Mouse (Mus musculus) hindbrain, embryonic 15.5 days (tissue): ENCODE results near the gene Cct5. TPM values are rescaled to one million over a fixed set of nuclear protein-coding genes. Genes with fewer than 3 reads are reported as not detected.

ENCODE experiments used
- ATAC-seq: fragments of 200-750 bp; cut with Nextera tagmentation; 2 replicates; pipeline ENCODE4 v1.8.0; 2017; ENCODE audit warnings: low read depth, moderate number of reproducible peaks, moderate TSS enrichment; ENCODE audit not compliant: low FRiP score
- H3K27ac ChIP-seq: fragments of 300-500 bp; sonication (generic); replicated peaks from 2 replicates; pipeline ENCODE4 v1.5.1; 2015; ENCODE audit warnings: mild to moderate bottlenecking, inconsistent platforms
- H3K27me3 ChIP-seq: fragments of 300-500 bp; sonication (generic); 2 replicates; pipeline ENCODE4 v1.6.1; 2015; ENCODE audit warnings: control low read depth, inconsistent platforms
- H3K36me3 ChIP-seq: fragments of 300-500 bp; sonication (generic); 2 replicates; pipeline ENCODE4 v1.6.1; 2015; ENCODE audit warnings: control low read depth, inconsistent platforms
- H3K4me1 ChIP-seq: fragments of 300-500 bp; sonication (generic); replicated peaks from 2 replicates; pipeline ENCODE4 v1.6.1; 2015; ENCODE audit warnings: control low read depth, inconsistent platforms
- H3K4me2 ChIP-seq: fragments of 300-500 bp; sonication (generic); 2 replicates; pipeline ENCODE4 v1.6.1; 2015; ENCODE audit warnings: moderate library complexity, mild to moderate bottlenecking, inconsistent platforms
- H3K4me3 ChIP-seq: fragments of 300-500 bp; sonication (generic); 2 replicates; pipeline ENCODE4 v1.5.1; 2015; ENCODE audit warnings: mild to moderate bottlenecking, inconsistent platforms
- H3K9ac ChIP-seq: fragments of 300-500 bp; sonication (generic); 2 replicates; pipeline ENCODE4 v1.6.1; 2015; ENCODE audit warnings: inconsistent platforms
- H3K9me3 ChIP-seq: fragments of 300-500 bp; sonication (generic); 2 replicates; pipeline ENCODE4 v1.6.1; 2016; ENCODE audit warnings: control low read depth, inconsistent platforms
- WGBS: fragments of 180-500 bp; shearing (Covaris S2); methylation state at CpG from one replicate; pipeline ENCODE4 v1.1.7; 2015; 5-methylcytosine and 5-hydroxymethylcytosine counted together
- polyA plus RNA-seq: library from polyadenylated mRNA; unstranded; fragments of >200 nt; fragmentation: Nextera tagmentation; extraction: Ambion mirVana; gene quantifications from 2 replicates; pipeline ENCODE4 v1.2.1, GENCODE M21; 2015

Cct5 gene
- polyA plus RNA-seq, 1 experiment from 2014 or later: 473 TPM

DNA sequence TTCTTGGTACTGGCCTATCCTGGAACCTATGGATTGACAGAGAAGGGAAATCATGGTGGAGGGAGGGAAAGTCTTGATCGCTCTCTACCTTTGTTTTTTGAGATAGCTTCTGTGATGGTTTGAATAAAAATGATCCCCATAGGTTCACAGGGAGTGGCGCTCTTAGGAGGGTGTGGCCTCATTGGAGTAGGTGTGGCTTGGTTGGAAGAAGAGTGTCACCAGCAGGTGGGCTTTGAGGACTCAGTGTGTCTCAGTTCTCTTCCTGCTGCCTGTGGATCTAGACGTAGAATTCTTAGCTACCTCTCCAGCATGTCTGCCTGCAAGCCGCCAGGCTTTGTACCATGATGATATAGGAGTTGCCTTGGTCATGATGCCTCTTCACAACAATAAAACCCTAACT, 39.6 kb downstream of the Cct5 start:
- H3K27ac ChIP-seq: no peak overlapping the region
- H3K27me3 ChIP-seq: no peaks in the 10 kb centered on the region
- no peaks in the 10 kb centered on the region for H3K9me3 ChIP-seq
- ATAC-seq: no peak
- H3K4me1 ChIP-seq: no peaks in the 10 kb centered on the region
- H3K4me3 ChIP-seq: no peak overlapping the region
- H3K36me3 ChIP-seq: no peaks in the 10 kb centered on the region
- no peak overlapping the region for H3K9ac ChIP-seq
- 91% methylated on average over 4 of the region's 4 CpGs for WGBS
- H3K4me2 ChIP-seq: no peak overlapping the region

DNA sequence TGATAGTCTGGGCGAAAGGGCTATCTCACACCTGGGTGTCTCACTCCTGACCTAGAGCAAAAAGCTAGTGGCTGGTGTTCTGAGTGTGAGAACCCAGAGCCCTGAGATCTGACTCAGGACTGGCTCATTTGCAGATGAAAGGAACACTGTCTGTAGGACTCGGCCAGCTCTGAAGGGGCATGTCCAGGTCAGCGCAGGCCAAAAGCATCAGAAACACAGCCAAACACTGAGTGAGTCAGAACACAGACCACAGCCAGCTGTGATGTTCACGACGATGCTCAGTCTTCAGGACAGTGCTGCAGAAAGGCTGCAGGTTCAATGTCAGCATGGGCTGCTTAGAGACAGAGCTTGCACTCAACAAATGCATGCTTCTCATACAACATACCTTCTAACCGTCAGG, 40.2 kb downstream of the Cct5 start:
- no peak overlapping the region for H3K27ac ChIP-seq
- no peaks in the 10 kb centered on the region for H3K36me3 ChIP-seq
- no peaks in the 10 kb centered on the region for H3K9me3 ChIP-seq
- H3K4me2 ChIP-seq: no peak overlapping the region
- no peak overlapping the region for H3K4me3 ChIP-seq
- no peak for ATAC-seq
- H3K4me1 ChIP-seq: no peaks in the 10 kb centered on the region
- no peak overlapping the region for H3K9ac ChIP-seq
- 59% methylated on average over 6 of the region's 6 CpGs for WGBS
- no peaks in the 10 kb centered on the region for H3K27me3 ChIP-seq

DNA sequence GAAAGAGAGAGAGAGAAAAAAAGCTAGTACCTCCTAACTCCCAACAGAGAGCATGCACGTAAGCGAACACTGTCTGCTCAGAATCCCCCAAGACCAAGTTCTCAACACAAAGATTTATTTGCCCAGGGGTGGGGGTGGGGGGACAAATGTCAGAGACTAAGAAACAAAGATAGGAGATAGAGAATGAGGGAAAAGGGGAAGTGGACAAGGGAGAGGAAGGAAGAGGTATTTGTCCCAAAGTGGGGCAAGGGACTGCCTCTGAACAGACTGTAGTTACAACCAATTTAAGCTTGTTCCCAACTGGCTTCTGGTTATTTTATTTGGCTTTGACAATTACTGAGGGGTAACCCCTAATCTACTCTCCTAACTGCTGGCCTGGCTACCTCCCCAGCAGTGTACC, 46.7 kb downstream of the Cct5 start:
- H3K4me1 ChIP-seq: no peaks in the 10 kb centered on the region
- no peaks in the 10 kb centered on the region for H3K36me3 ChIP-seq
- no peaks in the 10 kb centered on the region for H3K9me3 ChIP-seq
- H3K27me3 ChIP-seq: no peaks in the 10 kb centered on the region
- H3K4me3 ChIP-seq: no peak overlapping the region
- ATAC-seq: no peak
- no peak overlapping the region for H3K9ac ChIP-seq
- no peak overlapping the region for H3K4me2 ChIP-seq
- WGBS: 81% methylated on average over 2 of the region's 2 CpGs
- H3K27ac ChIP-seq: no peak overlapping the region

DNA sequence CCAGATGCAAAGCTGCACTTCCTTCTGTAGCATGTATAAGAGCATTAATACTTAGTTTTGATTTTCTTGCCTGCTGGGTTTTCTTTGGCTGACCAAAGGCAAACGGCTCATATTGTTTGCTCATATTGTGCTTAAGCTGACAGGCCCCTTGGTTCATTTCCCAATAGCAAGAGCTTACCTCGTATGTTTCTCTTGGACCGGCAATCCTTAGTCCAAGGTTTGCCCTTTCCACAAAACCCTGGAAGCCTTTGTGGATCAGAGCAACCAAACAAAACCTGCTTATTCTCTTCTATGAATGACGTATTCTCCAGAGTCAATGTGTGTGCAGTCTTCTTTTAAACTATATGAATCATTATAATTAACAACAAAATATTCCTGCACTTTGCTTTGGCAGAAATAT, 51.2 kb downstream of the Cct5 start:
- H3K9ac ChIP-seq: no peak overlapping the region
- no peaks in the 10 kb centered on the region for H3K9me3 ChIP-seq
- H3K4me1 ChIP-seq: no peaks in the 10 kb centered on the region
- no peaks in the 10 kb centered on the region for H3K36me3 ChIP-seq
- H3K27ac ChIP-seq: no peak overlapping the region
- ATAC-seq: no peak
- 78% methylated on average over 4 of the region's 4 CpGs for WGBS
- no peak overlapping the region for H3K4me3 ChIP-seq
- H3K4me2 ChIP-seq: no peak overlapping the region
- no peaks in the 10 kb centered on the region for H3K27me3 ChIP-seq

DNA sequence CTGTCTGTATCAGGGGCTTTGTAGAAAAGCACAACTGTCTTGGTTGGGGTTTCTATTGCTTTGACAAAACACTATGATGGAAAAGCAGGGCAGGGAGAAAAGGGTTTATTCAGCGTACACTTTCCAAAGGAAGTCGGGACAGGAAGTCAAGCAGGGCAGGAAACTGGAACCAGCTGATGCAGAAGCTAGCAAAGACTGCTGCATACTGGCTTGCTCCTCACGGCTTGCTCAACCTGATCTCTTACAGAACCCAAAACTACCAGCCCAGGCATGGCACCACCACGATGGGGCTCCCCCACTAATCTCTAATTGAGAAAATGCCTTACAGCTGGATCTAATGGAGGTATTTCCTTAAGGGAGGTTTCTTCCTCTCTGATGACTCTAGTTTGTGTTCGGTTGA, 54.2 kb downstream of the Cct5 start:
- Histone ChIP-seq H3K4me1 (peaks cover 4% of the 10 kb centered on the region), H3K4me3 (no peak overlapping the region), H3K9me3 (no peaks in the 10 kb centered on the region), H3K27ac (no peak overlapping the region), H3K27me3 (no peaks in the 10 kb centered on the region), H3K4me2 (no peak overlapping the region), H3K36me3 (no peaks in the 10 kb centered on the region), H3K9ac (no peak overlapping the region)
- ATAC-seq: no peak
- 87% methylated on average over 5 of the region's 5 CpGs for WGBS

DNA sequence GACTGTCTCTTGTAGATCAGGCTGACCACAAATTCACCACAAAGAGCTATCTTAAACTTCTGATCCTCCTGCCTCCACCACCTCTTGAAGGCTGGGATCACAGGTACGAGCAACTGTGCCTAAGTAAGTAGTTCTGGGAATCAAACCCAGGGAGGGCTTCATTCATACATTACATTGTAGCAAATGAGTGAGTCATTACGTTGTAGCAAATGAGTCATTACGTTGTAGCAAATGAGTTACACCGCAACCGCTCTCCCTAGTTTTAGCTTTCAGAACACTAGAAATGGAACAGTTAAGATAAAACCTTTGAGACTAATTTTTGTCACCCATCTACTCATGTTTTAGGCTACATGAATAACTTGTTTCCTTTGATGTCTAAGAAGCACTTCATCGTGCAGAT, 55.3 kb downstream of the Cct5 start:
- H3K9ac ChIP-seq: no peak overlapping the region
- H3K4me1 ChIP-seq: peaks cover 13% of the 10 kb centered on the region
- no peaks in the 10 kb centered on the region for H3K9me3 ChIP-seq
- no peak for ATAC-seq
- H3K27ac ChIP-seq: no peak overlapping the region
- H3K4me2 ChIP-seq: no peak overlapping the region
- no peaks in the 10 kb centered on the region for H3K27me3 ChIP-seq
- WGBS: 80% methylated on average over 6 of the region's 6 CpGs
- no peaks in the 10 kb centered on the region for H3K36me3 ChIP-seq
- H3K4me3 ChIP-seq: no peak overlapping the region

DNA sequence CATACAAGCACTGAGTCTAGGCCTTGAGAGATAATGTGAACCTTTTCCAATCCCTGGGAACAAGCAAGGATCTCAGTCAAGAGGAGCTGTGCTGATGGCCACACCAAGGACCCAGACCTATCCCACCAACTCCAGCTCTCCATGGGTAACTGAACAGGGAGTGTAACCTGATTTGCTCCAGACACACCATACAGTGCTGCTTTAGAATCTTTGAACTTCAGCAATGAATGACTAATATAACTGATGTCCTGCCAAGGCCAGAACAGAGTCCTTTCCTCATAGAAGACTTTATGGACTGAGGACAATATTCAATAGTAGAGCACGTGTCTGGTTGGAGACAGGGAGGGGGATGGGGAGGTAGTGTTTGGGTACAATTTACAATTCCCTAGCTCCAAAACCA, 56.5 kb downstream of the Cct5 start:
- H3K9ac ChIP-seq: no peak overlapping the region
- H3K9me3 ChIP-seq: no peaks in the 10 kb centered on the region
- H3K4me2 ChIP-seq: no peak overlapping the region
- no peak overlapping the region for H3K27ac ChIP-seq
- no peaks in the 10 kb centered on the region for H3K27me3 ChIP-seq
- WGBS: 63% methylated on average over 1 of the region's 1 CpGs
- H3K36me3 ChIP-seq: no peaks in the 10 kb centered on the region
- no peak overlapping the region for H3K4me3 ChIP-seq
- peaks cover 13% of the 10 kb centered on the region for H3K4me1 ChIP-seq
- no peak for ATAC-seq

DNA sequence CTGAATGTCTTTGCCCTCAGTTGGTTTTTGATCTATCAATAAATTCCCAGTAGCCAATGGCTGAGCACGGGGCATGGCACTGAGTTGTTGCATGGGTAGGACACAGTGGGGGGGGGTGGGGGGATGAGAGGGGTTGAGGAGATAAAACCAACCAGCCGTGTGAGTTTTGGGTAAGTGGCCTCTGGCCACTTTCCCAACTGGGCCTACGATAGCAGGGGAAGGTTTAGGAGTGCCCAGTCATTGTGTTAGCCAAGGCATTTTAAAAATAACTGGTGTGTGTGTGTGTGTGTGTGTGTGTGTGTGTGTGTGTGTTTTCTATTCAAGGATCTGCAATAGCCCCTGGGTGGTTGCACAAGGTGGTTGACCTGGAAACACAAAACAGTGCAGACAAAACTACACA, 58.4 kb downstream of the Cct5 start:
- ATAC-seq: no peak
- WGBS: 14% methylated on average over 3 of the region's 3 CpGs
- H3K9me3 ChIP-seq: no peaks in the 10 kb centered on the region
- no peak overlapping the region for H3K27ac ChIP-seq
- H3K4me1 ChIP-seq: peaks cover 13% of the 10 kb centered on the region
- H3K4me3 ChIP-seq: no peak overlapping the region
- H3K36me3 ChIP-seq: no peaks in the 10 kb centered on the region
- no peak overlapping the region for H3K9ac ChIP-seq
- no peaks in the 10 kb centered on the region for H3K27me3 ChIP-seq
- H3K4me2 ChIP-seq: no peak overlapping the region

DNA sequence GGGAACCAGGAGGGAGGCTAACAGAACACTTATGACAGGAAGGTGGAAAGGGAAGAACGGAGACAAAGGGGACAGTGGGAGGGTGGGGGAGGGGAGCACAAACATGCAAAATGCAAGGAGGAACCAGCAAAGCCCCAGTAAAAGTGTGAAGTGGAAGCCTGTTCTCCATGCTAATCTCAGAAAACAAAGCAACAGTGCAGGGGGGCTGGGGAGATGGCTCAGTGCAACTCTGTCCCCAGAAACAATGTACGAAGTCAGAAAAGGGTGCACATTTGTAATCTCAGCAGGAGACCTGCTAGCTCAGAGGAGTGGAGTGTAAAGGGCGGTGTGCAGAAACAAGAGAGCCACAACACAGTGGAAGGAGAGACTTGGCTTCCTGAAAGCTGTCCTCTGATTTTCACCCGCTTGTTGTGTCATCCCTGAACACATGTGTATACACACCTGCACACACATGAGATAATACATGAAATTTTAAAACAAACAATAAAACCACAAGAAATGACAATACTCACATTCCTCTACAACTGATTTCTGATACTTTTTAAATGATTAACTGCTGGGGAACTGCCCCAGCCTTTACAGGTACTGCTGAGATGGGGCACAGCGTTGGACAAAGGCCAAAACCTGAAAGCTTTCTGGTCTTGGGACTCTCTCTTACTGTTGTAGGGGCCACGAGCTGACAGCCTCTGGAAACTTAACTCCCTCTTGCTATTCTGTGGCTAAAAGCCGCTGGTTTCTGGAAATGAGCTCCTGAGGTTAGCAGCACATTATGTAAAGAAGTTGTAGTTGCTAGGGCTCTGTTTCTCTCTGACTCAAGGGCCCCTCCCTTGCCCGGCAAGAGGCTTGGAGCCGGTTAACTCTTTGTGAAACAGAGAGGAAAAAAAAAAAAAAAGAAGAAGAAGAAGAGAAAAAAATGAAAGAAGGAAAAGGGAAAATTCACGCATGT, 59.3 kb downstream of the Cct5 start:
- no peaks in the 10 kb centered on the region for H3K9me3 ChIP-seq
- no peaks in the 10 kb centered on the region for H3K36me3 ChIP-seq
- H3K27ac ChIP-seq: 0 out of 2 replicates have a peak overlapping the region, but pooled peaks have one; percentile 25
- 8% methylated on average over 10 of the region's 10 CpGs for WGBS
- no peaks in the 10 kb centered on the region for H3K27me3 ChIP-seq
- H3K4me1 ChIP-seq: peaks cover 13% of the 10 kb centered on the region
- H3K4me3 ChIP-seq: no peak overlapping the region
- ATAC-seq: 0 out of 2 replicates have a peak, but pooled peaks have one; percentile 33
- peak overlapping the region; percentile 9; the same call in 1 of the 2 replicates for H3K4me2 ChIP-seq
- 0 out of 2 replicates have a peak overlapping the region, but pooled peaks have one; percentile 16 for H3K9ac ChIP-seq

Other genes with a start within 250 kb of the Cct5 start
- 1.0 and 1.5 TPM in 2 replicates for gene Ankrd33b, start 234.1 kb downstream of the Cct5 start, polyA plus RNA-seq
- gene Ropn1l, start 148.1 kb downstream of the Cct5 start, polyA plus RNA-seq: 2.6 and 2.8 TPM in 2 replicates
- gene March6, start 70.8 kb downstream of the Cct5 start, polyA plus RNA-seq: 75.4 and 75.5 TPM in 2 replicates
- gene Cmbl, start 36.4 kb downstream of the Cct5 start, polyA plus RNA-seq: 11.1 and 15.6 TPM in 2 replicates
- 9.7 and 10.0 TPM in 2 replicates for gene Fam173b, start within 50 bp of the Cct5 start, polyA plus RNA-seq